Mouse (Mus musculus): Measurements from ENCODE around the gene Itga9. TPM values are rescaled to one million over a fixed set of nuclear protein-coding genes. Genes with fewer than 3 reads are reported as not detected.

Gene Itga9
- total RNA-seq, 1 experiment from 2014 or later: 4.7 TPM

DNA sequence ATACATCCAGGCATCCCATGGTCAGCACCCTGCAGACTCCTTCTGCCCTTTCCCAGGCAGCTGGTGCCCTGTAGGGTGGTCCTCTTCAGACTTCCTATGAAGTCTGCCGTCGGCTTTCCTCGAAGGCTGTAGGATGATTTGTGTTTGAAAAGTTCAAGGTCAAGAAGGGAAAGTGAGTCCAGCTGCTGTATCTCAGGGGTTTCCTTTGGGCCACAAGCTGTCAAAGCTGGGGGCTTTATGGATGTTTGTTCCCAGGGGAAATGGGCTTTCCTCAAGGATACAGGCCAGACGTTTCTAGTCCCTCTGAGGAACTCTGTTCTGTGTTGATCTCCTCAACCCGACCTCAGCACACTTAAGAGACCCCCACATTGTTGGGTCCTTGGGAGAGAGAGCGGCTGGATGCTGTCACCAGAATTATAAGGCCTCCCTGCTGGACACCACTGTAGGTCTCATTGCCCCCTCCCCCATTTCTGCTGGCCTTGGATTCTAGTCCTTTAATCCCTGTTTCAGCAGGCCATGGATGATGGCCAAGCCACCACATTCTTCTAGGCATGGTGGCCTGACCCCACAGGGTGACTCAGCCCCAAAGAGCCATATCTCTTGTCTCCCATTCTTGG lies 23.4 kb downstream of the Itga9 start:
- ATAC-seq (replicated peaks in 1 of 2; ENCODE audit: insufficient read depth in 1 of 2, low FRiP score in 2 of 2, low TSS enrichment in 1 of 2, low read depth in 1 of 2, poor library complexity in 2 of 2, severe bottlenecking in 2 of 2): no peak

DNA sequence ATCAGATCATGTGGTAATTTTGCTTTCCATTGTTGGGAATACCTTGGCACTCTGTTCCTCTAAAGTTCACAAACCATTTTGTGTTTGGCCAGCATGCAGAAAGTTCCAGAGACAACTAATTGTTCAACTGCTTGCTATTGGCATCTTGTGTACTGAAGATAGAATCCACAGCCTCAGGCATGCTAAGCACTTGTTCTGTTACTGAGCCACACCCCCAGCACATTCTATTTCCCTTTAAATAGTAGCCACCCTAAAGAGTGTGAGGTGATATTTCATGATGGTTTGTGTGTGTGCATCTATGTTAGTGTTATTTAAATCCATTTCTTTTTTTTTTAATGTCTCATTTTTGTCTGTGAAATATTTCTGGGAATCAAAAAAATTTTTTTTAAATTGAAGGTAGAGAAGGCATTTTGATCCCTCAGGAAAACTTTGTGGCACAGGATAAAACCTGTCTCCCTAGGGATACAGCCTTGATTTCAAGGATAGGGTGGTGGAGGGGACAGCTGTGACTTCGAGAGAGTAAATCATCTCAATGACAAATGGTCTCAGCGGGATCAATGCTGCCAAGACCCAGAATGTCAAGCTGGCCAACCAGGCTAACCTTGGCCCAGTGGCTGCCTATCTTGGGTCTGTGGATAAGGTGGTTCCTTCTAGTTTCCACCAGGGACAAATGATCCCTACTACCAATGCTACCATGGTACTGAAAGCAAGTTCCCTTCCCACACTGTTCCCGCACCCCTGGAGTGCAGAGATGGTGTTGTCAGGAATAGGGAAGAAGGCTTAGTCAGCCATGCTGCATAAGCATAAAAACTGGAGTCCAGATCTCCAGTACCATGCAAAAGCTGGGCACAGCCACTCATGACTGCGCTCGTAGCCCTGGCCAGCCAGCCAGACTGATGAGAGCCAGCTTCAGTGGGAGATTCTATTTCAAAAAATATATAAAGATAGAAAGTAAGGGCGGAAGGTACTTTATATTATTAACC lies 25.6 kb downstream of the Itga9 start:
- peak; percentile 9 to 25; a peak in 3 of 4 replicates for ATAC-seq (replicated peaks in 1 of 2; ENCODE audit: insufficient read depth in 1 of 2, low FRiP score in 2 of 2, low TSS enrichment in 1 of 2, low read depth in 1 of 2, poor library complexity in 2 of 2, severe bottlenecking in 2 of 2)

DNA sequence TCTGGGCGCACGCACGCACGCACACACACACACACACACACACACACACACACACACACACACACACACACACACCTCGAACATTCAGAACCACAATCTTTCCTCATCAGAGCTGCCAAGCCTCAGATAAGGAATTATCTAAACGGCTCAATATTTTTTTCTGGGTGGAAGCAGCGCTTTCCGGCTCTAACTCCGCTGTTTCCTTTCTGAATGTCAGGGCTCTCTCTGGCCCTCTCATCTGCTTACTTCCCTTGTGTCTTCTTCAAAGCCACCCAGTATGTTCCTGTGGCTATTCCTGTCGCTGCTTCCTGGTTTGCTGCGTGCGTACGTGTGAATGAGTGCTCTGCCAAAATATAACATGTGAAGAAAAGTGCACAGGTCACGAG lies 26.3 kb downstream of the Itga9 start:
- peak; percentile 68 to 77 for ATAC-seq (replicated peaks in 1 of 2; ENCODE audit: insufficient read depth in 1 of 2, low FRiP score in 2 of 2, low TSS enrichment in 1 of 2, low read depth in 1 of 2, poor library complexity in 2 of 2, severe bottlenecking in 2 of 2)

DNA sequence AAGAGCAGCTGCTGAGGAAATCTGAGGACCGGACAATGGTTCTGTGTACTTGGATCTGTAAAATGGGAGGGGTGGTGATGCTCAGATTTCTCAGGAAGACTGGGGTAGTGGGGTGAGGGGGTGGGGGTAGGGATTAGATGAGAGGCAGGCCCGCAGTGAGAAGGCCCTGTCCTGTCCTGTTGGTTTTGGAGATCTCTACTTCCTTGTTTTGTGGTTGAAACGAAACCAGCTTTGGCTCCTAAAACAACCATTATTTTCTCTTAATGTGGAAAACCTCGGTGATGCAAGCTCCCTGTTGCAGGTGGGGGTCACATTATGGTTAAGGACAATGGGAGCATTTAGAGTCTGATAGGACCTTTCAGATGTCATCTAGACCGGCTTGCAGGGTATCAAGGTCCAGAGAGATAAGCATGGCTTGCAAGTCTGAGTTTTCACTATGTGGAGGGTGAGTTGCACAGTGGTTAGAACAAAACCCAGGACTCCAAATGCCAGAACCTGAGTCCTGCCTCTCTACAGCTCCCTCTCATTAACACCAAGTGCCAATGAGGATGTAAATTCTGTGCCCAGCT lies 32.2 kb downstream of the Itga9 start:
- ATAC-seq (replicated peaks in 1 of 2; ENCODE audit: insufficient read depth in 1 of 2, low FRiP score in 2 of 2, low TSS enrichment in 1 of 2, low read depth in 1 of 2, poor library complexity in 2 of 2, severe bottlenecking in 2 of 2): peak in 1 of 2 experiments; percentile 53; a peak in 1 of 4 replicates

DNA sequence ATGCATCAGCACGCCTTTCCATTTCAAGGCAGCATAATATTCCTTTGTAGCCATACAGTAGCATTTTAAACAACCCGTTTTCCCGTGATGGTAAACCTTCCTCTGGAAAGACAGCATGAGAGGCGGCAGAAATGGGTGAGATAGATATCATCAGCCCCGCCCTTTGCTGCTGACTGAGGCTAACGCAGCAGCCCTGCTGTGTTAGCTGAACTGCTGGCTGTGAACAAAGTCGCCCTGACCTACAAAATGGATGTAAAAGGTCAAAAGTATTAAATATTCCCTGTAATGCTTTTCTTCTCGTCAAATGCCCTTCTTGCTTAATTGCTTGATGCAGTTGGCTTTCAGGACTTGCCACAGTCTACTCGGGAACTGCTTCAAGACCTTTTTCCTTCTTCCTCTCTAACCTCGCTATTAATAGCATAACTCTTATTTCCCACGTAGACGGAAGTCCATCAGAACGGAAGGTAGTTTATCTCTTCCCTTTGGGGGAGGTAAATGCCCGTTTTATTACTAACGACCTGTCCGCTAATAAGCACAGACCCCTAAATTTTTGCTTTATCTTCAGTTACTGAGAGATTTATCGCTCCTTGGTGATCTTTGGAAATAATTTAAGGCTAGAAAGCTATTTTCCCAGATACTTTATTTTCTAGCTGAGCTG lies 39.3 kb downstream of the Itga9 start:
- no peak for ATAC-seq (replicated peaks in 1 of 2; ENCODE audit: insufficient read depth in 1 of 2, low FRiP score in 2 of 2, low TSS enrichment in 1 of 2, low read depth in 1 of 2, poor library complexity in 2 of 2, severe bottlenecking in 2 of 2)

DNA sequence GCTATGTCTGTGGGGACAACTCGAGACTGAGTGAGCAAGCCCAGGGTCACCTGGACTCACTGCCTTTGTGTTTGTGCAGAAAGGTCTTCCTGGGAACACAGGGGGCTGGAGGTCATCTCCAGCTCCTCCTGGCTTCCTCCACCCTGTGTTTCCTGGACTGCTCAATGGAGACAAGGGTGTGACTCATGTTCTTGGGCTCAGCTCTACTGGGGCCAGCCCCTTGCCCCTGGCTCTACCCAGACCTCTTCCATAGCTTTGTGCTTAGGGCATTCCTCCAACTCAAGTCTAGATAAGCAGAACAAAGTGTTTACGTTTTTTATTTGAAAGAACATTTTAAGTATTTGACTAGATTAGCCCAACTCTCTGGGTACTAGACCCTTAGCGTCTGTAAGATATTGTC lies 41.0 kb downstream of the Itga9 start:
- ATAC-seq (replicated peaks in 1 of 2; ENCODE audit: insufficient read depth in 1 of 2, low FRiP score in 2 of 2, low TSS enrichment in 1 of 2, low read depth in 1 of 2, poor library complexity in 2 of 2, severe bottlenecking in 2 of 2): no peak

DNA sequence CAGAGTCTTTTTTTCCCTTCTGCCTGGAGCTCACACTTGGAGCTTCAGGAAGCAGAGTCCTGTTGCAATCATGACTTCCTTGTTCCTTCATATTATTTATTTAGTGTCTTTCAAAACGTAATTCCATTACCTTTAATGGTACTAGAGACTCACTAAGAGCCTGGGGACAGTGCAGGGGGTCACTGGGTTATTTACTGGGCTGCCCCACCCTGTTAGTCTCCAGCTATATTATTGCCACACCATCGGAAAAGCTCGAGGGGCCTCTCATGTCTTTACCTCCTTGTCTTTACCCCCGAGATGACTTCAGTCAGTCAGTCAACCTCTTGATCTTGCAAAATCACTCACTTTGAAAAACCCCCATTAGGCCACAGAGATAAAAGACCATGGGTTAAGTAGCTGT lies 44.5 kb downstream of the Itga9 start:
- no peak for ATAC-seq (replicated peaks in 1 of 2; ENCODE audit: insufficient read depth in 1 of 2, low FRiP score in 2 of 2, low TSS enrichment in 1 of 2, low read depth in 1 of 2, poor library complexity in 2 of 2, severe bottlenecking in 2 of 2)

DNA sequence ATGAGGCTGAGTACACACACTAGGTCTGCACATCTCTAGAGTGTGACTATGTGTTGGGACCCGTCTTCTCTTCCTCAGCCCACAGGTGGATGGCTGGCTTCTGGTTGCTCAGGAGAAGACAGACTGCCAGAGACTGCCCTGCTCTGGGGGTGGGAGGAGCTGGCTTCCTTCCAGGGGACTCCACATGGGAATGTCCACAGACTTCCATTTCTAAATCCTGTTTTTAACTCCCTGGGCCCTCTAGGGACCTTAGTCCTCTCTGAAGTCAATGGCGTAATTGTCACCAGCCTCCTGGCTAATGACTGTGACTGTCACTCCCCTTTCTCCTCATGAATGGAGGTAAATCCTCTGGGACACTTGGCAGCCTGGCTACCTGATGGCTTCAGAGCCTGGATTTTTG lies 45.4 kb downstream of the Itga9 start:
- no peak for ATAC-seq (replicated peaks in 1 of 2; ENCODE audit: insufficient read depth in 1 of 2, low FRiP score in 2 of 2, low TSS enrichment in 1 of 2, low read depth in 1 of 2, poor library complexity in 2 of 2, severe bottlenecking in 2 of 2)

DNA sequence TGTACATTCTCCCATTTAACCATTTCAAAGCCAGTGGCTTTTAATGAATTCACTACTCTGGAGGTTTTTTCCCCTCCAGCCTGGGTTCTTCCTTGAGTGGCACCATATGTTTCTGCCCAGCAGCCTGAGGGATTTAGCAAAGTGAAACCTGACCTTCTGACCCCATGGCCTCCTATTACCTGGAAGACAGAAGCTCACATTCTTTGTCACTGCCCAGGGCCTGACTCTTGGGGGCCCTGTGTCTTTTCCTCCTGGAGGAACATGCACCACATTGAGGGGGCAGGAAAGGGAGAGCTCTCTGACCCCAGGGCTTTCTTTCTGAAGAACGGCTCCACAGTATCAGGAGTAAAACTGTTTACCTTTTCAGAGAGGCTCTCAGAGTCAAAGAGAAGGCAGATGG lies 46.9 kb downstream of the Itga9 start:
- no peak for ATAC-seq (replicated peaks in 1 of 2; ENCODE audit: insufficient read depth in 1 of 2, low FRiP score in 2 of 2, low TSS enrichment in 1 of 2, low read depth in 1 of 2, poor library complexity in 2 of 2, severe bottlenecking in 2 of 2)

DNA sequence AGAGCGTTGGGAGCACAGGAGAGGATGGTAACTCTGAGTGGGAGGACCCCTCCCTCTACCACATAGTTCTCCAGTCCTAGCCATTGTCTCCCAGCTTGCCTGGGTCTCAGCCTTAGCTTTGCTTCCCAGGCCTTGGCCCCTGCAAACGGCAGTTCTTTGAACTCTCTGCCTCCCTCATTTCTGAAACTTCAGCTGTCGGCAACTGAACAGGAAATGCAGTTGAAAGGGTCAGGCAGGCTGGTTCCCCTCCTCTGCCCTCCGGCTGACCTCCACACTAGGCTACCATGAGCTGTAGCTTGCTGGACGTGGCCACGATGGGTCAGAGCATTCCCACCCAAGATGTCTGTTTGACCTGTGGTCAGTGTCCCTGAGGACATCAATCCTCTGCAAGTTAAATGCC lies 48.5 kb downstream of the Itga9 start:
- no peak for ATAC-seq (replicated peaks in 1 of 2; ENCODE audit: insufficient read depth in 1 of 2, low FRiP score in 2 of 2, low TSS enrichment in 1 of 2, low read depth in 1 of 2, poor library complexity in 2 of 2, severe bottlenecking in 2 of 2)

DNA sequence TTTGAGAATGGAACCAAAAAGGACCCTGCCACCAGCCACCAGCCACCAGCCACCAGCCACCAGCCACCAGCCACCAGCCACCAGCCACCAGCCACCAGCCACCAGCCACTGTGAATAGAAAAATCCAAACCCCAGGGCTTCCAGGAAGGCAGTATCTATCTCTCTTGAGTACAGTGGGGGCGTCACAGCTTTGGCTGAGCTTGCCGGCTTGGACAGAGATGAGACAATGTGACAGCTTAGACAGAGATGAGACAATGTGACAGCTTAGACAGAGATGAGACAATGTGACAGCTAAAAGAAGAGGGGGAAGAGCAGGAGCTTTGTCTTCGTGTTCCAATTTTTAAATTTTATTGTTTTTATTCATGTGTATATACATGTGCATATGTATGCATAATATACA lies 49.2 kb downstream of the Itga9 start:
- ATAC-seq (replicated peaks in 1 of 2; ENCODE audit: insufficient read depth in 1 of 2, low FRiP score in 2 of 2, low TSS enrichment in 1 of 2, low read depth in 1 of 2, poor library complexity in 2 of 2, severe bottlenecking in 2 of 2): no peak

DNA sequence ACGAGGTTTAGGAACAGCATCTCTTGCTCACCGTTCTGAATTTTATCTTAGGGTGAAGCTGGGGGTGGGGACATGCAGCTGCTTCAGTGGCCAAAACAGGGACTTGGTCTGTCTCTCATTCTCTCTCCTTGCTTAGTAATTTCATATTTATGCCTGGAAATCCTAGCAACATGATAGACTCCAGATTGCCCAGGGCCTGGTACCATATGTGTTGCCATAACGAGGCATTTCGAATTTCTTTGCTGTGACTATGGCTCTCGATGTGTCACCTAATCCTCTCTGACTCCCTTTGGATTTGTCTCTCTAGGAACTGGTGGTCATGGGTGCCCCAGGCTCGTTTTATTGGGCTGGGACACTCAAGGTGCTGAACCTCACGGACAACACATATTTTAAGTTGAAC lies 51.7 kb downstream of the Itga9 start:
- ATAC-seq (replicated peaks in 1 of 2; ENCODE audit: insufficient read depth in 1 of 2, low FRiP score in 2 of 2, low TSS enrichment in 1 of 2, low read depth in 1 of 2, poor library complexity in 2 of 2, severe bottlenecking in 2 of 2): no peak

DNA sequence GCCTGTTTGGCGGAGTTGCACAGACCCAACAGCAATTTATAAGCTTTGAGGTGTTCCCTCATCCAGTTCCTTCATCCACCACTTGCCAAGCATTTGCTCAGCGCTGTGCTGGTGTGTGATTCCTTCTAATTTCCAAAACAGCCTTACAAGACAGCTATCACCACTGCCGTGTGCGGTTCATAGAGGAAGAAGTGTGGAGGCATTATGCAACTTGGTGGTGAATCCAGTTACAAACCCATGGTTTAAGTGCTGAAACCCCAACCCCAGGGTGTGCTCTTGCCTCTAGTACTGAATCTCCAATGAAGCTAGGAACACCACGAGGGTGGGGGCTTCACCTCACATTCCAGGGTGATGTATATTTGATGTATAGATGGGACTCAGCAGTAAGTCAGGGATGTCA lies 53.3 kb downstream of the Itga9 start:
- ATAC-seq (replicated peaks in 1 of 2; ENCODE audit: insufficient read depth in 1 of 2, low FRiP score in 2 of 2, low TSS enrichment in 1 of 2, low read depth in 1 of 2, poor library complexity in 2 of 2, severe bottlenecking in 2 of 2): peak in 1 of 2 experiments; percentile 25; a peak in 1 of 4 replicates

DNA sequence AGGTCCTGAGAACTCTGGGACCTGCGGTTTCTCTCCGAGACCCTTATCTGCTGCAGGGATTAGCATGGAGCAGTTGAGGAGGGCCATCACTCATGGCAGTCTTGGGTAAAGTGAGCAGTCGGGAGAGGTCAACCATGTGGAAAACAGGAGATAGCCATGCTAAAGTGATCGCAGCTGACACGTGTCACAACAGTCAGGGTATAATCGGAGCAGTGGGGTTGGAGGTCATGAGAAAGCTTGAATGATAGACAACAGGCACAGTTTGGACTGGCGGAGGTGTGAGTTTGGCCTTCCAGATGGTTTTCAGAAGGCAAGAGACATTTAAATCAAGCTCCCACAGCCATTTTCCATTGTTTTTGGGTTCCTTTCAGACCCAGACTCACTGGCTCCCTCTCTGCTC lies 53.8 kb downstream of the Itga9 start:
- ATAC-seq (replicated peaks in 1 of 2; ENCODE audit: insufficient read depth in 1 of 2, low FRiP score in 2 of 2, low TSS enrichment in 1 of 2, low read depth in 1 of 2, poor library complexity in 2 of 2, severe bottlenecking in 2 of 2): no peak

DNA sequence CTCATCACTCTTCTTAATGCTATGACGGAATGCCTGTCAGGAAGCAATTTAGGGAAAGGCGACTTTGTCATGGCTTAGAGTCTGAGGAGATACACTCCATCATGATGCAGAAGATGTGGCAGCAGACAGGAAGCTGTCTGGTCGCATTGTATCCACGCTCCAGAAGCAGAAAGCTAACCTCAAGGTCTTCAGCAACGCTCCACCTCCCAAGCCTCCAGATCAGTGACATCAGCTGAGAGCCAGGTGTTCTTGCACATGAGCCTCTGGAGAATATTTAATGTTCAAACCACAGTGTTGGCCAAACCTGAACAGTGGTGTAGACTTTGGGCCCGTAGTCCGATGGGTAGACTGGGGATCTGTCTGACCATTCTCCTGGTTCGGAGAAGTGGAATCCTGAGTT lies 55.5 kb downstream of the Itga9 start:
- no peak for ATAC-seq (replicated peaks in 1 of 2; ENCODE audit: insufficient read depth in 1 of 2, low FRiP score in 2 of 2, low TSS enrichment in 1 of 2, low read depth in 1 of 2, poor library complexity in 2 of 2, severe bottlenecking in 2 of 2)

DNA sequence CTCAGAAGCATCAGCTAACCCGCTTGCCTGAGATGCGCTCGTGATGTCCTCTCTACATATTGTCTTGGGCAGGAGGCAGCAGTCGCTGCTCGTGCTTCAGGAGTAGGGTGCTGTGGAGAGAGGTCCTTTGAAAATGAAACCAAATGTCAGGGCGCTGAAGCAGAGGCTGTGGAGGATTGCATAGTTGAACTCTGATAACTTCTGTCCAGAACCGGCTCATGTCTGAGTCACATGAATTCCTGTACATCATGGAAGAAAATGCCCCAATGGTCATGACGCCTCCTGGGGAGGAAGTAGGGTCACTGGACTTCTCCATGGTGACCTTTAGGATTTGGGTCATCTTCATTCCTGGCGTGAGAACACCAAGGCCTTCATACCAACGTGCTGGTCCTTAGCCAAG lies 56.0 kb downstream of the Itga9 start:
- ATAC-seq (replicated peaks in 1 of 2; ENCODE audit: insufficient read depth in 1 of 2, low FRiP score in 2 of 2, low TSS enrichment in 1 of 2, low read depth in 1 of 2, poor library complexity in 2 of 2, severe bottlenecking in 2 of 2): no peak

DNA sequence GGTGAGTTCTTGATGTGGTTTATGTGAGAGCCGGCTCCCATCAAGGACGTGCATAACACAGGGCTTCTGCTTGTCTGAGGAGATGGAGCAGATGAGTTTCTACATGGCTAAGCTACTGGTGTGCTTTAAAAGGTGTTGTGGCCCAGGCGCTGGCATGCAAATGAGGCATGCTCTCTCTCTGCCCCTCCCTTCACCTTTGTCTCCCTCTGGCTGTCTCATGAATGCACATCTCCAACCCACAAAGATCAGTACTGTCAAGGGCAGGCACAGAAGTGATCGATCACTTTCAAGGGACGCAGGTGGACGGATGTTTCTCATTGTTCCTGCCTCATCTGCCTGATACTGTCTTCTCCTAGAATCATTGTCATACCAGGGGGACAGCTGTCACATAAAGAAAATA lies 57.4 kb downstream of the Itga9 start:
- ATAC-seq (replicated peaks in 1 of 2; ENCODE audit: insufficient read depth in 1 of 2, low FRiP score in 2 of 2, low TSS enrichment in 1 of 2, low read depth in 1 of 2, poor library complexity in 2 of 2, severe bottlenecking in 2 of 2): no peak

DNA sequence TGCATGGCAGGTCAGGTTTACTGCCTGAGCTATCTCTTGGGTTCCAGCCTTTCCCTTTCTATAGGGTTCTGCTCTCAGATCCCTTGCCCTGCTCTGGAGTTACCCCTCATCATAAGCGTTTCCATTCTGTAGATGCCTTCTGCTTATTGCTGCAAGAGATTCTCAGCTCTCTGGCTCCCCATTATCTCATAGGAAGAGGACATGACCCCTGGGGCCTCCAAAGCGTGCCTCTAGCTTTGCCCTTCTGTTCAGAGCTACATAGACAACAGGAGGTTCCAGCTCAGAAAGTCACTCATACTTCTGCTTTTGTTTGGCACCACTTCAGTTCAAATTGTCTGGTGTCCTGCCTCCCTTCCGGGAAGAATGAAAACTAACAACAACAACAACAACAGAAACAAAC lies 59.6 kb downstream of the Itga9 start:
- ATAC-seq (replicated peaks in 1 of 2; ENCODE audit: insufficient read depth in 1 of 2, low FRiP score in 2 of 2, low TSS enrichment in 1 of 2, low read depth in 1 of 2, poor library complexity in 2 of 2, severe bottlenecking in 2 of 2): no peak
